Mouse (Mus musculus): ENCODE results near the gene Uimc1. TPM values are rescaled to one million over a fixed set of nuclear protein-coding genes. Genes with fewer than 3 reads are reported as not detected.

Gene Uimc1
- polyA plus RNA-seq, 1 experiment from 2014 or later = 20.3 TPM

GRCm38 (mm10) chr13:55022715-55023114 is 77.4 kb downstream of the Uimc1 start:
- Histone ChIP-seq H3K9me3 (no peaks in the 10 kb centered on the region), H3K27me3 (no peaks in the 10 kb centered on the region), H3K27ac (replicated peaks) (no peak overlapping the region), H3K4me3 (no peak overlapping the region), H3K4me2 (no peak overlapping the region), H3K36me3 (peaks cover 2% of the 10 kb centered on the region; the same call in 1 of the 2 replicates), H3K9ac (no peak overlapping the region), H3K4me1 (replicated peaks) (no peaks in the 10 kb centered on the region)
- whole genome bisulfite sequencing = 76% methylated on average over 9 of the region's 9 CpGs
- no peak for ATAC-seq (ENCODE audit: low FRiP score, low read depth)

GRCm38 (mm10) chr13:55022256-55022655 is 77.8 kb downstream of the Uimc1 start:
- no peak for ATAC-seq (ENCODE audit: low FRiP score, low read depth)
- no peaks in the 10 kb centered on the region for H3K9me3 ChIP-seq
- H3K27me3 ChIP-seq = no peaks in the 10 kb centered on the region
- no peaks in the 10 kb centered on the region for H3K36me3 ChIP-seq
- no peak overlapping the region for H3K4me2 ChIP-seq
- H3K27ac ChIP-seq (replicated peaks) = no peak overlapping the region
- WGBS = 27% methylated on average over 4 of the region's 4 CpGs
- no peak overlapping the region for H3K4me3 ChIP-seq
- H3K9ac ChIP-seq = no peak overlapping the region
- no peaks in the 10 kb centered on the region for H3K4me1 ChIP-seq (replicated peaks)

GRCm38 (mm10) chr13:55021194-55021779 is 78.8 kb downstream of the Uimc1 start, which contains the start of gene Hk3:
Gene Hk3 (minus strand): TSS chr13:55021385.
- no peak within 1 kb of the TSS for H3K27ac ChIP-seq (replicated peaks)
- H3K27me3 ChIP-seq = no peaks in the 10 kb centered on the region
- H3K9ac ChIP-seq = no peak within 1 kb of the TSS
- ATAC-seq (ENCODE audit: low FRiP score, low read depth) = no peak
- no peaks in the 10 kb centered on the region for H3K4me1 ChIP-seq (replicated peaks)
- H3K4me2 ChIP-seq = no peak within 1 kb of the TSS
- no peaks in the 10 kb centered on the region for H3K9me3 ChIP-seq
- H3K36me3 ChIP-seq = no peaks in the 10 kb centered on the region
- H3K4me3 ChIP-seq = no peak within 1 kb of the TSS
- WGBS = 92% methylated on average over 13 of the region's 13 CpGs

DNA sequence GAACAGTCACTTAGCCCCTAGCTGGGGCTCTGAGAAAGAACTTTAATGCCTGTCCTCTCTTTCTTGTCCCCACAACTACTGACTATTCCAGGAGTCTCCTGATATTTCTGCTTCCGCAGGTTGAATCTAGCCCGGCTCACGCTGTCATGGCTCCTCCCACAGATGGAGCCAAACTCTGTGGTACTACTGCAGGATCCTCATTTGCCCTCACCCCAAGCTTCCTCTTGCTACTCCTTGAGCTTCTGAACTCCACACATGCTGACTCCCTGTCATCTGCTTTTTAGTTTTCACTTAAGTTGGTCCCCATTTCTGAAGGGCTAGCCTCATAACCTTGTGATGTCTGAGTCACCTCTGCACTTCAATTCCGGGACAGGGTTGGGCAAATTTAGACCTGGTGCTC is 80.0 kb downstream of the Uimc1 start:
- no peaks in the 10 kb centered on the region for H3K4me1 ChIP-seq (replicated peaks)
- H3K4me3 ChIP-seq = no peak overlapping the region
- H3K4me2 ChIP-seq = no peak overlapping the region
- WGBS = 93% methylated on average over 4 of the region's 4 CpGs
- H3K27me3 ChIP-seq = 0 out of 2 replicates have a peak, but pooled peaks cover 1% of the 10 kb centered on the region
- H3K9me3 ChIP-seq = no peaks in the 10 kb centered on the region
- no peak overlapping the region for H3K9ac ChIP-seq
- no peak for ATAC-seq (ENCODE audit: low FRiP score, low read depth)
- no peak overlapping the region for H3K27ac ChIP-seq (replicated peaks)
- H3K36me3 ChIP-seq = no peaks in the 10 kb centered on the region

DNA sequence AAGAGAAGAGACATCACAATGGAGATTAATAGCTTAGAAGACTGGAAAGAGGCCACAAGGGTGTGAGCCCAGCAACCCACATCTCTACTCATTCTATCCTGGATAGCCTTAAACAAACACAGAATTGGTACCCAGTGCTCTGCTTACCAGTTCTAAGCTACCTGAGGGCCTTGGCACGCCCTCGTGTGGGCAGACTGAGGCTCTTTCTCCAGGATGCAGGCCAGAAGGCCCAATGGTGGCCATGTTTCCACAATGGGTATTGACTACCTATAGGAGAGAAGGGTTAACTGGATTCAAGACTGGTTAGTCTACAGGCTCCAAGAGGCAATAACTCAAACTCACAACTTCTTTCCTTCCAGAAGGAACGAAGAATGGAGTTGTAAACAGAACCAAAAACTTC is 80.9 kb downstream of the Uimc1 start:
- no peak for ATAC-seq (ENCODE audit: low FRiP score, low read depth)
- WGBS = 76% methylated on average over 3 of the region's 3 CpGs
- H3K36me3 ChIP-seq = no peaks in the 10 kb centered on the region
- no peak overlapping the region for H3K4me2 ChIP-seq
- H3K4me1 ChIP-seq (replicated peaks) = peaks cover 1% of the 10 kb centered on the region; the same call in 1 of the 2 replicates
- no peak overlapping the region for H3K4me3 ChIP-seq
- no peaks in the 10 kb centered on the region for H3K9me3 ChIP-seq
- H3K9ac ChIP-seq = no peak overlapping the region
- H3K27ac ChIP-seq (replicated peaks) = no peak overlapping the region
- 0 out of 2 replicates have a peak, but pooled peaks cover 5% of the 10 kb centered on the region for H3K27me3 ChIP-seq

GRCm38 (mm10) chr13:55018700-55019099 is 81.4 kb downstream of the Uimc1 start:
- no peaks in the 10 kb centered on the region for H3K9me3 ChIP-seq
- WGBS = 87% methylated on average over 9 of the region's 9 CpGs

GRCm38 (mm10) chr13:55017898-55018599 is 82.1 kb downstream of the Uimc1 start:
- Histone ChIP-seq H3K9ac (no peak overlapping the region), H3K4me2 (no peak overlapping the region), H3K4me1 (replicated peaks) (peaks cover 4% of the 10 kb centered on the region; the same call in 1 of the 2 replicates), H3K27me3 (0 out of 2 replicates have a peak, but pooled peaks cover 5% of the 10 kb centered on the region), H3K4me3 (no peak overlapping the region), H3K9me3 (no peaks in the 10 kb centered on the region), H3K27ac (replicated peaks) (no peak overlapping the region), H3K36me3 (no peaks in the 10 kb centered on the region)
- 74% methylated on average over 8 of the region's 8 CpGs for WGBS
- ATAC-seq (ENCODE audit: low FRiP score, low read depth) = no peak

More at GRCm38 (mm10) chr13:55018700-55019099, 81.4 kb downstream of the Uimc1 start:
- Histone ChIP-seq H3K4me2 (no peak overlapping the region), H3K36me3 (no peaks in the 10 kb centered on the region), H3K4me1 (replicated peaks) (peaks cover 4% of the 10 kb centered on the region; the same call in 1 of the 2 replicates), H3K27ac (replicated peaks) (no peak overlapping the region), H3K9ac (no peak overlapping the region), H3K27me3 (0 out of 2 replicates have a peak, but pooled peaks cover 5% of the 10 kb centered on the region), H3K4me3 (no peak overlapping the region)
- no peak for ATAC-seq (ENCODE audit: low FRiP score, low read depth)

- Histone ChIP-seq H3K27ac (replicated peaks) (no peak overlapping the region), H3K9me3 (no peaks in the 10 kb centered on the region), H3K27me3 (0 out of 2 replicates have a peak, but pooled peaks cover 5% of the 10 kb centered on the region), H3K4me1 (replicated peaks) (peaks cover 4% of the 10 kb centered on the region; the same call in 1 of the 2 replicates), H3K9ac (no peak overlapping the region), H3K4me3 (no peak overlapping the region), H3K36me3 (no peaks in the 10 kb centered on the region), H3K4me2 (no peak overlapping the region)
- WGBS = 91% methylated on average over 12 of the region's 12 CpGs
- no peak for ATAC-seq (ENCODE audit: low FRiP score, low read depth)
Measured at GRCm38 (mm10) chr13:55017154-55017897, 82.8 kb downstream of the Uimc1 start.

- Histone ChIP-seq H3K4me1 (replicated peaks) (peaks cover 14% of the 10 kb centered on the region), H3K27ac (replicated peaks) (no peak overlapping the region), H3K4me2 (no peak overlapping the region), H3K27me3 (0 out of 2 replicates have a peak, but pooled peaks cover 5% of the 10 kb centered on the region), H3K9ac (no peak overlapping the region), H3K4me3 (no peak overlapping the region), H3K9me3 (no peaks in the 10 kb centered on the region), H3K36me3 (no peaks in the 10 kb centered on the region)
- ATAC-seq (ENCODE audit: low FRiP score, low read depth) = no peak
- 36% methylated on average over 9 of the region's 9 CpGs for WGBS
Measured at GRCm38 (mm10) chr13:55014451-55014850, 85.6 kb downstream of the Uimc1 start.

GRCm38 (mm10) chr13:55013702-55014344 is 86.3 kb downstream of the Uimc1 start:
- Histone ChIP-seq H3K27ac (replicated peaks) (no peak overlapping the region), H3K36me3 (no peaks in the 10 kb centered on the region), H3K9ac (no peak overlapping the region), H3K4me1 (replicated peaks) (peaks cover 18% of the 10 kb centered on the region), H3K27me3 (0 out of 2 replicates have a peak, but pooled peaks cover 5% of the 10 kb centered on the region), H3K4me3 (no peak overlapping the region), H3K4me2 (no peak overlapping the region), H3K9me3 (no peaks in the 10 kb centered on the region)
- ATAC-seq (ENCODE audit: low FRiP score, low read depth) = no peak; the same call in 1 of the 2 replicates
- 7% methylated on average over 9 of the region's 9 CpGs for WGBS

DNA sequence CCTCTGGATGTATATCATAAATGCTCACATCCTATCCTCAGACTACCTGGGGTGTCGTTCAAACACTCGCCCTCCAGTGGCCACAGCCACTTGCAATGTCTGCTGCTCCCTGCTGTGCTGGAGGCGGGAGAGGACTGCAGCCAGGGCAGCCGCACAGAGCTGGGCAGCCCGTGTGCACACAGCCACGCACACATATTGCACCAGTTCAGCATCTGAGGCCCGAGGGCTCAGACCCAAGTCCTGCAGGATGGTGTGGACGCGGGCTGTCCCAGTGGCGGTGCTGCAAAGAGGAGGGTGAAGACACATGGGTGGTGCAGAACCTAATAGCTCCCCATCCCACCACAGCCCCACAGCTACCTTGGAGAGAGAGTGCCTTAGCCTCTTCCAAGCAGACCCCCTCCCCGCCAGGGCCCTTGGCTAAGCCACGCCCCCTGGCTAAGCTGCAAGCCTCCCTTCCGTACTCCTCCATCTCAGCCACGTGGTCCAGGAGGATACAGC is 88.1 kb downstream of the Uimc1 start:
- Histone ChIP-seq H3K27me3 (0 out of 2 replicates have a peak, but pooled peaks cover 5% of the 10 kb centered on the region), H3K9me3 (no peaks in the 10 kb centered on the region), H3K27ac (replicated peaks) (no peak overlapping the region), H3K36me3 (no peaks in the 10 kb centered on the region), H3K4me3 (no peak overlapping the region), H3K4me1 (replicated peaks) (peaks cover 26% of the 10 kb centered on the region), H3K9ac (no peak overlapping the region), H3K4me2 (no peak overlapping the region)
- 5% methylated on average over 14 of the region's 14 CpGs for WGBS
- ATAC-seq (ENCODE audit: low FRiP score, low read depth) = peak; percentile 37

All from hindbrain, embryonic 15.5 days (tissue).